Mouse (Mus musculus) kidney, adult 2 months (tissue): ENCODE data around the gene Arap1. TPM values are rescaled to one million over a fixed set of nuclear protein-coding genes. Genes with fewer than 3 reads are reported as not detected.
A peak's percentile ranks its signal among the peaks of the same experiment; 100 is the strongest.

Experiments
- DNase-seq: peaks from one replicate; pipeline ENCODE4 v3.0.0; 2021
- H3K27ac ChIP-seq: fragments of 200-500 bp; 2 replicates; pipeline ENCODE4 v1.5.1; 2012; ENCODE audit warnings: low read depth, low read length, control low read depth, inconsistent platforms; ENCODE audit not compliant: insufficient read depth
- H3K27me3 ChIP-seq: fragments of 200-500 bp; replicated peaks from 2 replicates; pipeline ENCODE4 v1.6.1; 2012; ENCODE audit warnings: mild to moderate bottlenecking, moderate library complexity, low read length, inconsistent platforms; ENCODE audit not compliant: control insufficient read depth, insufficient read depth
- H3K36me3 ChIP-seq: fragments of 200-500 bp; 2 replicates; pipeline ENCODE4 v1.6.1; 2012; ENCODE audit warnings: mild to moderate bottlenecking, moderate library complexity, low read length, inconsistent platforms; ENCODE audit not compliant: control insufficient read depth, insufficient read depth
- H3K4me1 ChIP-seq: fragments of 200-500 bp; 2 replicates; pipeline ENCODE4 v1.6.1; 2011; ENCODE audit warnings: low read length; ENCODE audit not compliant: control insufficient read depth, insufficient read depth
- H3K4me3 ChIP-seq: fragments of 200-500 bp; 2 replicates; pipeline ENCODE4 v1.5.1; 2011; ENCODE audit warnings: mild to moderate bottlenecking, low read depth, low read length, control low read depth; ENCODE audit not compliant: insufficient read depth
- CTCF ChIP-seq: fragments of 200-500 bp; conservative IDR thresholded peaks from 2 replicates; pipeline ENCODE4 v1.5.1; 2011; ENCODE audit warnings: low read depth, mild to moderate bottlenecking, control low read depth, low read length, moderate library complexity, mixed read lengths; ENCODE audit not compliant: insufficient read depth, insufficient read length
- POLR2A ChIP-seq: fragments of 200-500 bp; IDR thresholded peaks from one replicate; pipeline ENCODE4 v1.6.1; 2011; ENCODE audit warnings: low read depth, low read length, control low read depth
- WGBS: fragments of 180-500 bp; shearing (Covaris S2); methylation state at CpG from one replicate; pipeline ENCODE4 v1.1.7; 2018; 5-methylcytosine and 5-hydroxymethylcytosine counted together
- polyA plus RNA-seq: library from polyadenylated mRNA; depleted of rRNA; stranded (reverse); fragments of >200 nt; gene quantifications from 2 replicates; pipeline ENCODE4 v1.2.3, GENCODE M21; 2012

The Arap1 gene
- polyA plus RNA-seq, 1 experiment = 69.7 TPM

DNA sequence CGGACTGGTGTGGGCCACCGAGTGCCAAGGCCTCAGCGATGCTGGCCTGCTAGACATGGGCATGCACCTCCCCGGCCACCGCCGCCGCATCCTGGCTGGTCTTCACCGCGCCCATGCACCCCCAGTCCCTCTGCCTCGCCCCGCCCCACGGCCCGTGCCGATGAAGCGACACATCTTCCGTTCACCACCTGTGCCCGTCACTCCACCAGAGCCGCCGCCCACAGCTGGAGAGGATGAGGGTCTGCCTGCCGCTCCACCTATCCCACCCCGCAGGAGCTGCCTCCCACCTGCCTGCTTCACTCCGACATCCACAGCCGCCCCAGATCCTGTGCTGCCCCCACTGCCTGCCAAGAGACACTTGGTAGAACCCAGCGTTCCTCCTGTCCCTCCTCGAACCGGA, 25.2 kb downstream of the Arap1 start:
- WGBS = 89% methylated on average over 26 of the region's 26 CpGs
- no peaks in the 10 kb centered on the region for H3K27me3 ChIP-seq
- no peak overlapping the region for H3K4me3 ChIP-seq
- TF ChIP-seq POLR2A = no peak
- no peak for TF ChIP-seq CTCF
- H3K4me1 ChIP-seq = no peaks in the 10 kb centered on the region
- H3K36me3 ChIP-seq = no peaks in the 10 kb centered on the region
- H3K27ac ChIP-seq = no peak overlapping the region
- DNase-seq = no peak

DNA sequence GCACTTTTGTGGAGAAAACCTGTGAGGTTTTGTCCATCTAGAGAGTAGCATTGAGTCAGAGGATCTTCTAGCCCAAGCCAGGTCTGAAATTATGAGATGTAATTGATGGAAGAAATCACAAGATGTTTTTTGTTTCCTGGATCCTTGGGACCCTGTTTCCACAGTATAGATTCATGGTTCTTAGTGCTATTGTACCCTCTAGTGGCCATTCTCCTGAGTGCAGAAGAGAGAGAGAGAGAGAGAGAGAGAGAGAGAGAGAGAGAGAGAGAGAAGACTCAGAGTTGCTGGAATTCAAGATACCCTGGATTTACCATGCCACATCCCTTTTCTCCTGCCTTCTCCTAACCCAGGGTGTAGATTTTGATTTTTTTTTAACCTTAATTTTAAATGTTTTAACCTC, 26.3 kb downstream of the Arap1 start:
- Histone ChIP-seq H3K36me3 (no peaks in the 10 kb centered on the region), H3K27me3 (no peaks in the 10 kb centered on the region), H3K4me3 (no peak overlapping the region), H3K4me1 (peaks cover 4% of the 10 kb centered on the region), H3K27ac (no peak overlapping the region)
- DNase-seq = peak; percentile 68
- TF ChIP-seq CTCF = no peak
- no peak for TF ChIP-seq POLR2A

DNA sequence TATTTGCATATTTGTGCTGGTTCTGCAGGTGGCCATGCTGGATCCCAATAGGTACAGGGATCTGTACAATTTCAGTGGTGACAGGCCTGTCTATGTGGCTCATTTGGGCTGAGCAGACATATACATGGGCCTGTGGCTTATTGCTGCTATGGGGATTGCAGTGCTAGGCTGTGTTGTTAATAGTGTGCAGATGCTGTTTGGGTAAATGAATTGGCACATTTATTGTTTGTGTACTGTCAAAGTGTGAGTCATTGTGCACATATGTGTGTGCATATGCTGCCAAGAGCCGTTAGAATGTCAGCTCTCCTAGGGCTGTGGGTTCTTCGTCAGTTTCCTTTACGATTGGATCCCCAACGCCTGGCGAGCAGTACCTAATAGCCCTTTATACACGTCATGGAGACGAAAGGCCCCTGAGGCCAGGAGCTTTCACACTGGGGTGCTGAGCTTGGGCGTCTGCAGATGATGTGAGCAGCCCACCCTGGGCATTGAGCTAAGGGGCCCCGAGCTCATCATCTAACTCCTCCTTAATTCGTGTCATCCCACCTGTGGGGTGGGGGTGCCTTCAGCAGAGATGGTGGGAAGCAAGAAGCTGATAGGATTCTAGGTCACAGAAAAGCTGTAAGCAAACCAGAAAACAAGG, 29.0 kb downstream of the Arap1 start:
- H3K36me3 ChIP-seq = no peaks in the 10 kb centered on the region
- peaks cover 12% of the 10 kb centered on the region for H3K4me1 ChIP-seq
- H3K27ac ChIP-seq = no peak overlapping the region
- WGBS = 82% methylated on average over 10 of the region's 10 CpGs
- H3K4me3 ChIP-seq = no peak overlapping the region
- no peaks in the 10 kb centered on the region for H3K27me3 ChIP-seq
- TF ChIP-seq POLR2A = no peak
- TF ChIP-seq CTCF = no peak
- no peak for DNase-seq

DNA sequence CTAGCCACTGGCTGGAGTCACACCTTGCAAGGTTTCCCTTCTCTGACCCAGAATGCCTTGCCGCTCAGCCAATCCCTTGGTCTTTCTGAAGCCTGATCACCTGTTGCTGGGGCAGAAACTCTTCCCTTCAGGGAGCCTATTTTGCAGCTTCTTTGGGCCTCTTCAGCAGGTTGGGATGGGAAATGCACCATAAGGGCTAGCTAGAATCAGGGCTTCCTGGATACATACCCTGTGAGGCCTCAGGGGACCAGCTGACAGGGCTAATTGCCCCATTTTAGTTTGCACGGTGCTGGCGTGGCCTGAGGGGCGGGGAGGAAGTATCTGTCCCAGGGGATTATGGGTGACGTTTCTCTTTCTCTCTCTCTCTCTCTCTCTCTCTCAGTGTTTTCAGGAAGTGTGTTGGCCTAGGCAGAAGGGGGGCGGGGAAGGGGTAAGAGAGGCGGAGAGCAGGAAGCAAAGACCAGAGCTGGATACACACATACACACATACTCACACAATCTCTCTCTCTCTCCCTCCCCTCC, 29.9 kb downstream of the Arap1 start:
- no peaks in the 10 kb centered on the region for H3K36me3 ChIP-seq
- peak overlapping the region; percentile 49 for H3K4me3 ChIP-seq
- H3K27me3 ChIP-seq = no peaks in the 10 kb centered on the region
- DNase-seq = peak; percentile 88
- H3K4me1 ChIP-seq = peaks cover 12% of the 10 kb centered on the region
- H3K27ac ChIP-seq = peak overlapping the region; percentile 79
- 13% methylated on average over 7 of the region's 7 CpGs for WGBS
- TF ChIP-seq POLR2A (no peak), CTCF (0 out of 2 replicates have a peak, but pooled peaks have one; percentile 4)

DNA sequence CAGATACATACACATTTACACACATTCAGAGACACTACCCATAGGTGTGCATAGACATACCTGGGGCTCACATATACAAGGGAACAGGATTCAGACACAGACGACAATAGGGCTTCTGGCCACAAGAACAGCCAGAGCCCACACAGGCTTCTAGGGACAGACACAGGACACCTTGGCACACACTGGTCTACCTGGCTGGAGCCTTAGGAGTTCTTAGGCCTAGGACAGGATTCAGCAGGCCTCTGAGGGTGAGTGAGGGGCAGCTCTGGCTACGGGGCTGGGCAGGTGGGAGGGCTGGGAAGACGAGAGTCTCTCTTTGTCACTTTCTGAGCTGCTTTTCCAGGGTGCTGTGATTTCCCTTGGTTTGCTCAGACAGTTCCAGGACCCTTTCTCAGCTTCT, 30.4 kb downstream of the Arap1 start:
- peaks cover 12% of the 10 kb centered on the region for H3K4me1 ChIP-seq
- no peaks in the 10 kb centered on the region for H3K27me3 ChIP-seq
- H3K4me3 ChIP-seq = peak overlapping the region; percentile 49
- no peaks in the 10 kb centered on the region for H3K36me3 ChIP-seq
- TF ChIP-seq POLR2A (no peak), CTCF (no peak)
- no peak for DNase-seq
- peak overlapping the region; percentile 79 for H3K27ac ChIP-seq
- 41% methylated on average over 3 of the region's 3 CpGs for WGBS

DNA sequence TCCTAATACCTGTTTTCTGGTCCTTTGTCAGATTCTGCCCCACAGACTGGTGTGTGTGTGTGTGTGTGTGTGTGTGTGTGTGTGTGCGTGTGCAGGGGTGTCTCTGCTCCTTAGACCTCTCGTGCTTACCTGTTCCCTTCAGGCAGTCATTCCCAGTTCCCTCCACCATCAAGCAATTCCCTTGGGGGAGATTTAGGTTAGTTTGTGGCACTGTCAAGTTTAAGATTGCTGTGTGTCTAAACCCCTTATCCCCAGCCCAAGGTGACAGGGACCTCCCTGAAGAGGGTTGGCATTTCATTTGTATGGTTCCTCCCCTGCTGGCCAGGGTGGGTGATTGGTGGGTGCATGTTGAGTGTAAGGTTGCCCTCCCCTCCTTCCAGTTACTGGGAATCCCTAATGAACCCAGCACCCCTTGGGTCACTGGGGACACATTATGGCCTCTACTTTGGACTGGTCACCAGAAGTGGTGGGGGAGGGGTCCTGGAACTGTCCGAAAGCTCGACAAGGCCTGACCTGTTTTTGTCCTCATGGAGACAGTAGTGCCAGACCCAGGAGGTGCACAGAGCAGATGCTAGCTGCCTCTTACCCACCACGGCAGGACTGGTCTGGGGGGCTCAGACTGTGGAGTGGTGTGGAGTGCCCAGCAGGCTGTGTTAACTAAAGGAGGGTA, 31.1 kb downstream of the Arap1 start:
- DNase-seq = peak; percentile 68
- peak overlapping the region; percentile 49 for H3K4me3 ChIP-seq
- peaks cover 12% of the 10 kb centered on the region for H3K4me1 ChIP-seq
- peak overlapping the region; percentile 79 for H3K27ac ChIP-seq
- no peaks in the 10 kb centered on the region for H3K36me3 ChIP-seq
- WGBS = 25% methylated on average over 5 of the region's 5 CpGs
- TF ChIP-seq CTCF (no peak), POLR2A (no peak)
- H3K27me3 ChIP-seq = no peaks in the 10 kb centered on the region

DNA sequence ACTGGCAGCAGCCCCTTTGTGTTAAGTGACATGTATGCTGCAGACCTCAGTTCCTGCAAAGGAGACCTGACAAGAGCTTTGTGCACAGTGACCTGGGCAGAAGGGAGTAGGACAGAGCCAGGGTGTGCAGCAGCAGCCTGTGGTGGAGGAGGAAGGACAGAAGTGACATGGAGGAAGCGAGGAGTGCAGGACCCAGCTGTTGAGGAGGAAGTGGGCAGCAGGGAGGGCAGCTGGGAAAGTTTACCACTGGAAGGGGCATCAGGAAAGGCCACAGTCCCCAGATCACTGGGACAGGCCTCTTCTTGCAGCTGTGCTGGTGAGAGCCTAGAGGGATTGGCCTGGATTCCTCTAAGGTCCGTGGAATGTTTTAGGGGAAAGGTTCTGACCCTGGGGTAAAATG, 31.9 kb downstream of the Arap1 start:
- TF ChIP-seq POLR2A = no peak
- no peak for TF ChIP-seq CTCF
- 39% methylated on average over 2 of the region's 2 CpGs for WGBS
- no peak for DNase-seq
- Histone ChIP-seq H3K27ac (peak overlapping the region; percentile 19; the same call in 1 of the 2 replicates), H3K4me1 (peaks cover 12% of the 10 kb centered on the region), H3K36me3 (no peaks in the 10 kb centered on the region), H3K4me3 (0 out of 2 replicates have a peak overlapping the region, but pooled peaks have one; percentile 1), H3K27me3 (no peaks in the 10 kb centered on the region)
